Mouse (Mus musculus) embryo, embryonic 10 days (tissue): Measurements from ENCODE around the gene Rexo4.

Experiments
- DNase-seq: peaks from one replicate; pipeline ENCODE4 v3.0.0-alpha.2; 2015; ENCODE audit warnings: low spot score

Gene Rexo4

GRCm38 (mm10) chr2:26910124-26910993 lies 53.8 kb downstream of the Rexo4 start, which contains the start of the genes Med22 and Rpl7a:
TSS of gene Med22 (minus strand) at chr2:26910677.
TSS of gene Rpl7a (plus strand) at chr2:26910764.
- peak; percentile 97 for DNase-seq

GRCm38 (mm10) chr2:26909387-26909784 lies 54.8 kb downstream of the Rexo4 start:
- no peak for DNase-seq

GRCm38 (mm10) chr2:26908710-26909386 lies 55.3 kb downstream of the Rexo4 start:
- DNase-seq, result no peak

- peak; percentile 66 for DNase-seq
Measured at GRCm38 (mm10) chr2:26907109-26907508, 57.1 kb downstream of the Rexo4 start.

DNA sequence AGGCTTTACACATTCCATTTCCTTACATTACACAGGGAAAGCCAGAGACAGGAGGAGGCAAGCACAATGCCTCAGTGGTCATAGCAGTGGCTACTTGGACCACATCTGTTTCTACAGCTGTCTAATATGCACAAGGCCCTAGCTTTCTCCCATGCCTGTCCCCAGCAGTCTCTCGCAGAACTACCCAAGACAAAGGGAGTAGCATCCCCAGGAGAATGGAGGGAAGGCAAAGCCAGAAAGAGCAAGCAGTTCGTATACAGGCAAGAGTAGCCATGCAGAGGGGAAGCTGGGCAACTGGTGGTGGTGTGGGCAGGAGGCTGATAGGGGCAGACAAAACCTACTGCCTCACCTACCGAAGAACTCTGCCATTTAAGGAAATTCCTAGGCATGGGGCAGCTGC lies 57.8 kb downstream of the Rexo4 start:
- no peak for DNase-seq

DNA sequence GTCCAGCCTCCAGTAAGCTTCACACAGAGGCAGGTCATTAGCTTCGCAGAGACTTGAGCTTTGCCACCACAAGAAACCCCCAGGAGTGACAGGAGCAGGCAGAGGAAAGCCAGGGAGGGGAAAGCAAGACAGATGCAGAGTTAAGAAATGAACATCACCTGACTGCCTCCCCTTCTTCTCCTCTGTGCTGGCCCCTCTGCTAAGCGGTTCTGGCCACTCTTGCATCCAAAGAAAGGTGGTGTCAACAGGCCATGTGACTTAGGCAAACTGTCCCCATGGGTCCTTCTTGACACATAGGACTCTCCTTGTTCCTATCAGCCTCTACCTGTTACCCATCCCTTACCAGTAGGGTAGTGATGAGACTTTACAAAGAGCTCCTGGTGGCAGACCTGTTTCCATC lies 58.2 kb downstream of the Rexo4 start:
- DNase-seq, result no peak
